Mouse (Mus musculus) intestine, postnatal 0 days (tissue): Measurements from ENCODE around the gene Fst. TPM values are rescaled to one million over a fixed set of nuclear protein-coding genes. Genes with fewer than 3 reads are reported as not detected.

ENCODE experiments used
- ATAC-seq: fragments of 200-750 bp; cut with Nextera tagmentation; 2 replicates; pipeline ENCODE4 v1.8.0; 2017; ENCODE audit warnings: mild to moderate bottlenecking, moderate TSS enrichment, moderate library complexity
- H3K27ac ChIP-seq: fragments of 300-500 bp; sonication (generic); 2 replicates; pipeline ENCODE4 v1.5.1; 2014; ENCODE audit warnings: mild to moderate bottlenecking, low read depth, low read length, moderate library complexity
- H3K27me3 ChIP-seq: fragments of 300-500 bp; sonication (generic); replicated peaks from 2 replicates; pipeline ENCODE4 v1.6.1; 2014; ENCODE audit warnings: low read length, mixed read lengths; ENCODE audit not compliant: control insufficient read depth, insufficient read depth
- H3K36me3 ChIP-seq: fragments of 300-500 bp; sonication (generic); 2 replicates; pipeline ENCODE4 v1.6.1; 2014; ENCODE audit warnings: mild to moderate bottlenecking, moderate library complexity; ENCODE audit not compliant: control insufficient read depth, insufficient read depth
- H3K4me1 ChIP-seq: fragments of 300-500 bp; sonication (generic); replicated peaks from 2 replicates; pipeline ENCODE4 v1.6.1; 2014; ENCODE audit warnings: antibody characterized with exemption, low read length, mixed read lengths; ENCODE audit not compliant: control insufficient read depth, insufficient read depth
- H3K4me2 ChIP-seq: fragments of 300-500 bp; sonication (generic); replicated peaks from 2 replicates; pipeline ENCODE4 v1.6.1; 2014; ENCODE audit warnings: low read depth, mild to moderate bottlenecking, moderate library complexity
- H3K4me3 ChIP-seq: fragments of 300-500 bp; sonication (generic); 2 replicates; pipeline ENCODE4 v1.5.1; 2014; ENCODE audit warnings: low read depth, low read length
- H3K9ac ChIP-seq: fragments of 300-500 bp; sonication (generic); 2 replicates; pipeline ENCODE4 v1.6.1; 2014; ENCODE audit warnings: mild to moderate bottlenecking, low read depth, low read length
- H3K9me3 ChIP-seq: fragments of 300-500 bp; sonication (generic); 2 replicates; pipeline ENCODE4 v1.6.1; 2016; ENCODE audit warnings: mixed run types; ENCODE audit not compliant: control insufficient read depth
- CTCF ChIP-seq: sonication (generic); IDR thresholded peaks from 2 replicates; pipeline ENCODE4 v1.5.1; 2016; ENCODE audit warnings: low read depth, mild to moderate bottlenecking, control low read depth, antibody characterized with exemption, moderate library complexity
- WGBS: fragments of 180-500 bp; shearing (Covaris S2); extraction: QIAGEN DNeasy Blood & Tissue Kit; methylation state at CpG from one replicate; pipeline ENCODE4 v1.1.7; 2014; 5-methylcytosine and 5-hydroxymethylcytosine counted together
- polyA plus RNA-seq: library from polyadenylated mRNA; unstranded; fragments of >200 nt; fragmentation: Nextera tagmentation; extraction: Ambion mirVana; gene quantifications from 2 replicates; pipeline ENCODE4 v1.2.1, GENCODE M21; 2015

The Fst gene
- polyA plus RNA-seq: 12.8 and 14.3 TPM in 2 replicates

DNA sequence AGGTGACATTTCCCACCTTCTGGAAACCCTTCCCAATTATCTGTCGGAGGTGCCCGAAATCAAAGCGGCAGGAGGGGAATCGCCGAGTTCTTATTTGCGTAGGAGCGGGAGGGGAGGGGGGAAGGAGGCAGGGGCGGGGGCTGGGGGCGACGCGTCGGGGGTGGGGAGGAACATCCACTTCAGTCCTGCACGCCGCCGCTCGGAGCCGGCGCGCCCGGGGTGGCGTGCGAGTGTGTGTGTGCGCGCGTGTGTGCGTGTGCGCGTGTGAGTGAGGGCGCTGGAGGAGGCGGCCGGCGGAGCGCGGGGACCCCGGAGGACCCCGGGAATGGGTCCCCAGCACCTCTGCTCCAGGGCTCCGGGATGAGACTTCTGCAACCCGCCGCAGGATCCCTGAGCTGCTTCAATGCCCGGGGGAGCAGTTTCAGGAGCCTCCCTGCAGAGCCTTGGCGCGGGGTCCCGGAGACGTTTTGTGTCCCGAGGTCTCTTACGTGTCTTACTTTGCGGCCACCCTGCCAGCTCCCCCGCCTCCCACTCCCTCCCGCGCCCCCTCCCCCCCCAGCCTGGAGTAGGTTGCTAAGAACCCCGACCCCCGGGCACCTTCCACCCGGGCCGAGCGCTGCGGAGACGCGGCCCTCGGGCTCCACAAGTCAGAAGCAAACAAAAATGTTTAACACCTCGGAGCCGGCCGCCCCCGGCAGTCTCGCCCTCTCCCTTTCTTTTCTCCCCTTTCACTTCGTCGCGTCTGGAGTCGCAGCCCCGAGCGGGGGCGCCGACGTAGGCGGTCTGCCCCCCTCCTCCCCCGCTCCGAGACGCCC is at the start of gene Fst:
TSS of gene Fst (minus strand) at position 66 of the 815 bp plus-strand sequence.
- Histone ChIP-seq H3K36me3 (no peaks in the 10 kb centered on the region), H3K4me2 (peak within 1 kb of the TSS; percentile 99), H3K27me3 (peaks cover 46% of the 10 kb centered on the region), H3K9ac (peak within 1 kb of the TSS; percentile 27; the same call in 1 of the 2 replicates), H3K4me3 (peak within 1 kb of the TSS; percentile 60), H3K9me3 (no peaks in the 10 kb centered on the region), H3K4me1 (no peaks in the 10 kb centered on the region), H3K27ac (no peak within 1 kb of the TSS)
- WGBS: under 1% methylated on average over 72 of the region's 77 CpGs
- ATAC-seq: peak; percentile 61
- no peak for TF ChIP-seq CTCF

DNA sequence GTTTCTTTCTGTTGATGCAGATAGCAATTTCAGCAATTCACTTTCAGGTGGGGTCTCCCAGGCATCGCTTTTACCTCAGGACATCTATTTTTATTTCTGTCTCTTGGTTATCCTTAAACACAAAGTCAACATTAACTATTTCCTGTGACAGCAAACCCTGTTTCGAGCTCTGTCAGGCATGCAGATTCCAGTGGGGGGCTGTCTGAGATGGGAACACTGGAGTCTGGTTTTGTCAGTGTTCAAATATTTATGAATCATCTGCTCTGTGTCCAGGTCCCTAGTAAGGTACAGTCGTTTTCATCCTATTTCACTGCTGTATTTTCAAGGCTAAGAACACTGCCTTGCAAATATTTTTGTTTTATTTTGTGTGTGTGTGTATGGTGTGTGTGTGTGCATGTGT is 35.1 kb upstream of the Fst start:
- TF ChIP-seq CTCF: no peak
- no peak overlapping the region for H3K9ac ChIP-seq

DNA sequence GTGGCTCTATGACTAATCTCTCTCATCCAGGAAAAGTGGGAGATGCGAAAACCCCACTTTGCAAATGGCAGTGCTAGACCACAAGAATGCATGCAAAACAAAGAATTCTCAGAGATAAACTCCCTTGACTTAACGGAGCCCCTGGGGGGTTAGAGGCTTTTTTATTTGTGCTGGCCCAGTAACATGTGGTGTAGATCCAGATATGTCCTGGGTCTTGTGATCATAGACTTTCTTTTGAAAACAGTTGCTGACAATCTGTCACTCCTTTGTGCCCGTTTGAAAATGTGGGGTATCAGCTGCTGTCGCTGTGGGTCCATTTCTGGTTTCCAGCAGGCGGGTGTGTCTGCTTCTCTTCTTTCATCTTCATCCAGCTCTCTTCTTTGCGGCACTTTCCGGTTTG is 29.4 kb upstream of the Fst start:
- TF ChIP-seq CTCF: no peak
- ATAC-seq: no peak
- 77% methylated on average over 7 of the region's 7 CpGs for WGBS

More for the DNA sequence above, 35.1 kb upstream of the Fst start:
- Histone ChIP-seq H3K4me1 (no peaks in the 10 kb centered on the region), H3K36me3 (no peaks in the 10 kb centered on the region), H3K4me2 (no peak overlapping the region), H3K4me3 (no peak overlapping the region), H3K9me3 (no peaks in the 10 kb centered on the region), H3K27ac (no peak overlapping the region), H3K27me3 (no peaks in the 10 kb centered on the region)
- WGBS: 36% methylated on average over 3 of the region's 3 CpGs
- no peak for ATAC-seq

DNA sequence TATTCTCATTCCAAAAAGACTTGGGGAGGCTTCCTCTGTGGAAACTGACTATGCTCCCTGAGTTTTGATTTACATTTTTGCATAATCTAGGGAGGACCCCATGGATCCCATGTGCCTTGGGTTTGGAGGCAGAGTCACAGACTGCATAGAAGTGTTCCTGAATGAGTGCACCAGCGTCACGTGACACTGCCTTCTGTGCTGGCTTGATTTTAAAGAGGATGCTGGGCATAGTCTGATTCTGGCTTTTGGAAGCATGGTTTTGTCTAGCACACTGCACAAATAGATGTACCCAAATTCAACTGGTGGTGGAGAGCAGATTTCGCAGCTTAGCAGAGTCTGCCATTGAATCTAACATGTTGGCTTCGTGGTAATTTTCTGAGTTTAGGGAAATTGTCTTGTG is 19.6 kb upstream of the Fst start:
- no peaks in the 10 kb centered on the region for H3K4me1 ChIP-seq
- H3K27me3 ChIP-seq: no peaks in the 10 kb centered on the region
- H3K27ac ChIP-seq: no peak overlapping the region
- H3K9me3 ChIP-seq: no peaks in the 10 kb centered on the region; the same call in 1 of the 2 replicates
- ATAC-seq: no peak
- no peak for TF ChIP-seq CTCF
- WGBS: 89% methylated on average over 4 of the region's 4 CpGs
- H3K4me3 ChIP-seq: no peak overlapping the region
- H3K9ac ChIP-seq: no peak overlapping the region
- no peak overlapping the region for H3K4me2 ChIP-seq
- no peaks in the 10 kb centered on the region for H3K36me3 ChIP-seq

More for the DNA sequence above, 29.4 kb upstream of the Fst start:
- Histone ChIP-seq H3K27me3 (no peaks in the 10 kb centered on the region), H3K9me3 (no peaks in the 10 kb centered on the region), H3K9ac (no peak overlapping the region), H3K4me3 (no peak overlapping the region), H3K36me3 (no peaks in the 10 kb centered on the region), H3K4me2 (no peak overlapping the region), H3K4me1 (no peaks in the 10 kb centered on the region), H3K27ac (no peak overlapping the region)

- 42% methylated on average over 3 of the region's 3 CpGs for WGBS
- H3K4me1 ChIP-seq: no peaks in the 10 kb centered on the region
- peak; percentile 98 for ATAC-seq
These were observed 11.2 kb upstream of the Fst start for GRCm38 (mm10) chr13:114469945-114470344.

GRCm38 (mm10) chr13:114466269-114466919 is 7.6 kb upstream of the Fst start:
- H3K4me2 ChIP-seq: no peak overlapping the region
- no peaks in the 10 kb centered on the region for H3K9me3 ChIP-seq
- TF ChIP-seq CTCF: no peak
- H3K27me3 ChIP-seq: 0 out of 2 replicates have a peak, but pooled peaks cover 7% of the 10 kb centered on the region
- ATAC-seq: no peak
- no peak overlapping the region for H3K9ac ChIP-seq
- no peak overlapping the region for H3K4me3 ChIP-seq
- H3K36me3 ChIP-seq: no peaks in the 10 kb centered on the region
- H3K4me1 ChIP-seq: no peaks in the 10 kb centered on the region
- 93% methylated on average over 6 of the region's 6 CpGs for WGBS
- H3K27ac ChIP-seq: no peak overlapping the region

More at GRCm38 (mm10) chr13:114469945-114470344, 11.2 kb upstream of the Fst start:
- no peak for TF ChIP-seq CTCF
- Histone ChIP-seq H3K9ac (no peak overlapping the region), H3K9me3 (no peaks in the 10 kb centered on the region), H3K27me3 (no peaks in the 10 kb centered on the region), H3K4me3 (no peak overlapping the region), H3K36me3 (no peaks in the 10 kb centered on the region), H3K27ac (no peak overlapping the region), H3K4me2 (no peak overlapping the region)
